Mouse (Mus musculus) heart, adult 2 months (tissue): ENCODE results near the gene Tmem141.

ENCODE experiments used
- CTCF ChIP-seq: fragments of 200-600 bp; IDR thresholded peaks from 2 replicates; pipeline ENCODE4 v1.8.1; 2022; ENCODE audit warnings: antibody characterized with exemption, mild to moderate bottlenecking, moderate library complexity
- EP300 ChIP-seq: fragments of 200-500 bp; IDR thresholded peaks from 2 replicates; pipeline ENCODE4 v1.6.1; 2011; ENCODE audit warnings: low read depth, low read length, control low read depth; ENCODE audit not compliant: insufficient read depth
- POLR2A ChIP-seq: fragments of 200-500 bp; IDR thresholded peaks from 2 replicates; pipeline ENCODE4 v1.6.1; 2011; ENCODE audit warnings: mild to moderate bottlenecking, low read depth, low read length, control low read depth; ENCODE audit not compliant: insufficient read depth

GRCm38 (mm10) chr2:25585601-25586000 lies 36.2 kb downstream of the Tmem141 start:
- TF ChIP-seq CTCF (no peak), EP300 (no peak), POLR2A (no peak)
